Mouse (Mus musculus) stomach, postnatal 0 days (tissue): ENCODE data around the gene Plb1.

Experiments used
- CTCF ChIP-seq: IDR thresholded peaks from 2 replicates; pipeline ENCODE4 v1.5.1; 2016; ENCODE audit warnings: antibody characterized with exemption, low read depth, mild to moderate bottlenecking, moderate library complexity
- EP300 ChIP-seq: optimal IDR thresholded peaks from 2 replicates; pipeline ENCODE3; 2016; ENCODE audit warnings: antibody characterized with exemption

GRCm38 (mm10) chr5:32338766-32339165, 106.3 kb downstream of the Plb1 start:
- TF ChIP-seq CTCF, result no peak
- TF ChIP-seq EP300, result no peak
